Mouse (Mus musculus) heart, embryonic 11.5 days (tissue): ENCODE data around the gene AI413582. TPM values are rescaled to one million over a fixed set of nuclear protein-coding genes. Genes with fewer than 3 reads are reported as not detected.

Experiments
- ATAC-seq: fragments of 200-750 bp; cut with Nextera tagmentation; replicated peaks from 2 replicates; pipeline ENCODE4 v1.8.0; 2017; ENCODE audit warnings: moderate library complexity; ENCODE audit not compliant: insufficient number of reproducible peaks, low FRiP score, low TSS enrichment
- H3K27ac ChIP-seq: fragments of 300-500 bp; sonication (generic); 2 replicates; pipeline ENCODE4 v1.5.1; 2014; ENCODE audit warnings: mild to moderate bottlenecking, low read depth, low read length
- H3K27me3 ChIP-seq: fragments of 300-500 bp; sonication (generic); 2 replicates; pipeline ENCODE4 v1.6.1; 2014; ENCODE audit warnings: mild to moderate bottlenecking, low read length, mixed read lengths; ENCODE audit not compliant: control insufficient read depth, insufficient read depth
- H3K36me3 ChIP-seq: fragments of 300-500 bp; sonication (generic); 2 replicates; pipeline ENCODE4 v1.6.1; 2014; ENCODE audit warnings: mild to moderate bottlenecking, low read length, moderate library complexity, mixed read lengths; ENCODE audit not compliant: control insufficient read depth, insufficient read depth
- H3K4me1 ChIP-seq: fragments of 300-500 bp; sonication (generic); 2 replicates; pipeline ENCODE4 v1.6.1; 2014; ENCODE audit warnings: low read length; ENCODE audit not compliant: control insufficient read depth, insufficient read depth
- H3K4me2 ChIP-seq: fragments of 300-500 bp; sonication (generic); 2 replicates; pipeline ENCODE4 v1.6.1; 2014; ENCODE audit warnings: mild to moderate bottlenecking, moderate library complexity
- H3K4me3 ChIP-seq: fragments of 300-500 bp; sonication (generic); 2 replicates; pipeline ENCODE4 v1.5.1; 2014; ENCODE audit warnings: low read depth, low read length
- H3K9ac ChIP-seq: fragments of 300-500 bp; sonication (generic); 2 replicates; pipeline ENCODE4 v1.6.1; 2014; ENCODE audit warnings: mild to moderate bottlenecking, low read depth, low read length, moderate library complexity
- H3K9me3 ChIP-seq: fragments of 300-500 bp; sonication (generic); replicated peaks from 2 replicates; pipeline ENCODE4 v1.6.1; 2016; ENCODE audit warnings: low read length; ENCODE audit not compliant: control insufficient read depth
- WGBS: fragments of 180-500 bp; shearing (Covaris S2); extraction: QIAGEN DNeasy Blood & Tissue Kit; methylation state at CpG from one replicate; pipeline ENCODE4 v1.1.7; 2014; ENCODE audit not compliant: insufficient replicate concordance; 5-methylcytosine and 5-hydroxymethylcytosine counted together
- polyA plus RNA-seq: library from polyadenylated mRNA; unstranded; fragments of >200 nt; fragmentation: Nextera tagmentation; extraction: Ambion mirVana; gene quantifications from 2 replicates; pipeline ENCODE4 v1.2.1, GENCODE M21; 2014

The AI413582 gene
- polyA plus RNA-seq, 1 experiment from 2014 or later = 18.1 TPM

- WGBS = 85% methylated on average over 16 of the region's 16 CpGs
- no peak overlapping the region for H3K4me3 ChIP-seq
- H3K4me2 ChIP-seq = no peak overlapping the region
- H3K9me3 ChIP-seq = no peaks in the 10 kb centered on the region
- no peak for ATAC-seq
- H3K9ac ChIP-seq = no peak overlapping the region
- no peaks in the 10 kb centered on the region for H3K27me3 ChIP-seq
- no peaks in the 10 kb centered on the region for H3K4me1 ChIP-seq
- H3K27ac ChIP-seq = no peak overlapping the region
- peaks cover 10% of the 10 kb centered on the region; the same call in 1 of the 2 replicates for H3K36me3 ChIP-seq
Observed at GRCm38 (mm10) chr17:27574470-27575115, 9.0 kb upstream of the AI413582 start.

GRCm38 (mm10) chr17:27573772-27574320 lies 8.3 kb upstream of the AI413582 start:
- ATAC-seq = no peak
- Histone ChIP-seq H3K4me2 (no peak overlapping the region), H3K4me1 (no peaks in the 10 kb centered on the region), H3K9me3 (no peaks in the 10 kb centered on the region), H3K27ac (no peak overlapping the region), H3K27me3 (no peaks in the 10 kb centered on the region), H3K36me3 (peaks cover 4% of the 10 kb centered on the region; the same call in 1 of the 2 replicates), H3K9ac (no peak overlapping the region), H3K4me3 (no peak overlapping the region)
- WGBS = 69% methylated on average over 10 of the region's 10 CpGs

DNA sequence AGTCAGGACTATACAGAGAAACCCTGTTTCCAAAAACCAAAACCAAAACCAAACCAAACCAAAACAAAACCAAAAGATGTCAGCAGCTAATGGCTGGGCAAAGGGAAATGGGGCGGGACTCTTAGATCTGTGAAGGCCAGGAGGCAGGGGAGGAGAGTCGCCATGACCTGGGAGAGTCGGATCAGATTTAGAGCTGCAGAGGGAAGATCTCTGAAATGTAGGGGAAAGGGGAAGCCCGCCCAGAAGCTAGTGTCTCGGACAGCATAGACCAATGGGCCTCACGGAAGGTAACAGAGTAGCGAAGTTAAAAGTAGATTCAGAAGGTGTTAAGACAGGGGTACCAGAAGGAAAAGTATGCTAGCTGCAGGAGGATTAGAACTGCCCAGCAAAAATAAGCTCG lies 5.8 kb upstream of the AI413582 start:
- H3K4me2 ChIP-seq = no peak overlapping the region
- no peak overlapping the region for H3K27ac ChIP-seq
- peaks cover 11% of the 10 kb centered on the region for H3K4me1 ChIP-seq
- H3K27me3 ChIP-seq = no peaks in the 10 kb centered on the region
- WGBS = 67% methylated on average over 8 of the region's 8 CpGs
- no peaks in the 10 kb centered on the region for H3K9me3 ChIP-seq
- H3K36me3 ChIP-seq = no peaks in the 10 kb centered on the region
- H3K4me3 ChIP-seq = no peak overlapping the region
- H3K9ac ChIP-seq = no peak overlapping the region
- ATAC-seq = no peak

DNA sequence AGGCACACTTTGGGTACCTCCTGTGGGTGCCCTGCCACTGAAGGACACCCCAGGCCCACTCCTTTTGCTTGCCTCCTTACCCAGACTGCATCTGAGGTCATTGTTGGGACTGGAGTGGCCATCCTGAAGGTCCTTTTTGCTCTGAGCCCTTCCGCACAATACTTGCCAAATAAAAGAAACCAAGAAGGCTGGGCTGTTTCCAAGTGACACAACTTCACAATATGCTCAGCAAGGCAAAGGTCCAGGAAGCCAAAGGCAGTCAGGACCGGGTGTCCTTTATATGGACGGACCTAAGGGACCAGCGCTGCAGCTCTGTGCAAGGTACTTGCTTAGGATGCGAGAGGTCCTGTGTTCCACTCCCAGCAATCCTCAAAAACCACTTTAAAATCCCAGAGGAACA lies 2.7 kb upstream of the AI413582 start:
- Histone ChIP-seq H3K4me1 (peaks cover 25% of the 10 kb centered on the region), H3K27me3 (no peaks in the 10 kb centered on the region), H3K9me3 (no peaks in the 10 kb centered on the region), H3K36me3 (no peaks in the 10 kb centered on the region), H3K27ac (no peak overlapping the region), H3K4me2 (no peak overlapping the region), H3K9ac (no peak overlapping the region), H3K4me3 (no peak overlapping the region)
- 90% methylated on average over 5 of the region's 5 CpGs for WGBS
- no peak for ATAC-seq

- peak overlapping the region; percentile 93 for H3K4me2 ChIP-seq
- H3K27me3 ChIP-seq = no peaks in the 10 kb centered on the region
- H3K9ac ChIP-seq = peak overlapping the region; percentile 74
- ATAC-seq = no peak
- peak overlapping the region; percentile 61 for H3K4me3 ChIP-seq
- no peaks in the 10 kb centered on the region for H3K9me3 ChIP-seq
- H3K27ac ChIP-seq = no peak overlapping the region
- under 1% methylated on average over 13 of the region's 13 CpGs for WGBS
- H3K36me3 ChIP-seq = peaks cover 5% of the 10 kb centered on the region
- H3K4me1 ChIP-seq = peaks cover 37% of the 10 kb centered on the region
Observed at GRCm38 (mm10) chr17:27565942-27566267, 349 bp upstream of the AI413582 start.

DNA sequence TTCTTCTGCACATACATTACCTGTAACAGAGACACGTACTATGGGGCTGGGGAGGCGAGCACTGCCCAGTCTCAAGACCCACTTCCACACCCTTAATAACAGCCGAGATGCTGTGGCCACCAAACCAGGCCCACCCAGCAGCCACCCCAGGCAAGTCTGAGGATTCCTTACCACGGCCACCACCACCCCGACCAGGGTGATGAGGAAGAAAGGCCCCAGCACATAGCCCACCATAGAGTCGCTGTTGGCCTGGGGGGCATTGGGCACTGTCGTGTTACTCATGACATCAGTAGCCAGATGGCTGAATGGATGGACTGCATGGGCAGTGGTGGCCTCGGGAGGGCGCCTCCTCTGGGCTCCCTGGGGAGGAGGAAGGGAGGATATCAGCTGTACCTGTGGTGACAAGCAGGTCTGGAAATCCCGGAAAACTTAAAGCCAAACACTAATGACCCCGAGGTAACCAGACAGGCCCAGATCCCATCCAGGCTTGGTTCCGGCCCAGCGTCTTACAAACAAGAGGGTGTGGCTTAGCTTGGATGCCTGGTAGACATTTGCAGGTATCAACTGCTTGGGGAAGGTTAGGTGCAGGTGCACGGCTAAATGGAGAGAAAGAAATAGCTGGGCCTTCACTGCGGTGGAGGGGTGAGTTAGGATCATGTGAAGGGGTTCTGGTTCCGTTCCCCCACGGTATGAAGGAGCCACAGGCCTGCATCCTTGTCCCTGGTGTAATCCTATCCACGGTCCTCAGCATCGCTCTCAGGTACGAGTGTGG lies 979 bp downstream of the AI413582 start:
- Histone ChIP-seq H3K4me3 (peak overlapping the region; percentile 61), H3K9me3 (no peaks in the 10 kb centered on the region), H3K36me3 (peaks cover 5% of the 10 kb centered on the region), H3K4me2 (peak overlapping the region; percentile 93), H3K27me3 (no peaks in the 10 kb centered on the region), H3K9ac (peak overlapping the region; percentile 74), H3K27ac (no peak overlapping the region), H3K4me1 (peaks cover 38% of the 10 kb centered on the region)
- no peak for ATAC-seq
- 12% methylated on average over 20 of the region's 20 CpGs for WGBS

DNA sequence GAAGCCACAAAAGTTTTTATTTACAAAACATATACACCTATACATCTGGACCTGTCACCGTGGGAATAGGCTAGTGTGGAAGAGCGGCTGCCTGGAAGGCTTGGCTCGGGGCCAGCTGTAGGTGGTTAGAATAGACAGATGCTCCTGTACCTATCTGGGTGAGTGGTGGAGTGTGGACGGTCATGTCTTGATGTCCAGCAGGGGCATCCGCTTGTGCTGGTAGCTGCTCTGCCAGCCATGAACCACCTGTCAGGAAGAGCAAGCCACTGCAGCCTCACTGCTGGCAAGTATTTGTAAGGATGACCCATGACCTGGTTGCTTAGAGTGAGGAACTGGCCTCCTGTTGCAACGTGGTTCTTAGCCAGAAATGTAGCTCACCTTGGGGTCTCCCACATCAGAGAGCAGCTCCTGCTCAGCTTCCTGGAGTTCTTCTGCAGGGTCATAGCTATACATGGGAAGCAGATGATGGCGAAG lies 1.7 kb downstream of the AI413582 start:
- H3K27ac ChIP-seq = no peak overlapping the region
- no peaks in the 10 kb centered on the region for H3K27me3 ChIP-seq
- 54% methylated on average over 7 of the region's 7 CpGs for WGBS
- H3K4me3 ChIP-seq = no peak overlapping the region
- H3K9me3 ChIP-seq = no peaks in the 10 kb centered on the region
- no peak overlapping the region for H3K4me2 ChIP-seq
- peaks cover 5% of the 10 kb centered on the region for H3K36me3 ChIP-seq
- H3K4me1 ChIP-seq = peaks cover 43% of the 10 kb centered on the region
- ATAC-seq = no peak
- H3K9ac ChIP-seq = no peak overlapping the region

GRCm38 (mm10) chr17:27561809-27562526 lies 3.6 kb downstream of the AI413582 start:
- H3K4me1 ChIP-seq = peaks cover 49% of the 10 kb centered on the region
- H3K27me3 ChIP-seq = no peaks in the 10 kb centered on the region
- no peak overlapping the region for H3K4me3 ChIP-seq
- peaks cover 5% of the 10 kb centered on the region for H3K36me3 ChIP-seq
- 65% methylated on average over 9 of the region's 11 CpGs for WGBS
- no peak overlapping the region for H3K9ac ChIP-seq
- no peaks in the 10 kb centered on the region for H3K9me3 ChIP-seq
- ATAC-seq = no peak
- H3K4me2 ChIP-seq = no peak overlapping the region; the same call in 1 of the 2 replicates
- no peak overlapping the region for H3K27ac ChIP-seq
